Comparison of ENCODE assay signal across 8 mouse cellular contexts in the genomic region with DNA sequence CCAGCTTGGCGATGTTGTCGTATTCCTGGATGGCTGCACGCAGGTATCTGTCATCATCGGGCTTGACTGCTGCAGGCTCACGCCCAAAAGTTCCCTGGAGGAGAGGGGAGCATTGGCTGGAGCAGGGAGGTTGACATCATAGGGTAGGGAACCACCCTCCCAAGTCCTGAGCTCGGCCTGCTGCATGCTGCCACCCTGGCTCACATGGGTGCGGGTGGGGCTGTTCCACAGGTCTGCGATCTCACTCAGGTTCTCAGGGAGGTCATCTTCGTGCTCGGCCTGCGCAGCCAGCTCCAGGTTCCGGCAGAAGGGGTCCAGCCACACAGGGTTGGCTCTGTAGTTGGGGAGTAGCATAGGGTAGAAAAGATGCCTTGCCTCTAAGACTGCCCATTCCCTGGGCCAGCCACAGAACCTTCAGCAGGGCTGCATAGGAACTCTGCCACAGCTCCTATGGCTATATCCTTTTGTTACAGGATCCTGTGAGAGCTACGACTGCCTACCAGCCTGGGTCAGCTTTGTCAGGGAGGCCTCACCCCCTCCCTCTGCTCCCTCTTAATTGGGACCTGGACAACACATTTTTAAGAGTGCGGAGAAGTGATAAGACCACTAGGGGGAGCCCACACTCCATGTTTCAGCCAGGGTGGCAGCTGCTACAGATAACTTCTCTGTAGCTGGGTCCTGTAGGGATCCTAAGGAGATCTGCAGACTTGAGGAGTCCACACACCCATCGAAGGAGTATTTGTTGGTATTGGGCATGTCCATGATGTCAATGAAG. TPM values are rescaled to one million over a fixed set of nuclear protein-coding genes. Genes with fewer than 3 reads are reported as not detected.
A peak's percentile ranks its signal among the peaks of the same experiment; 100 is the strongest.
DNase-seq lines count a peak whose midpoint lies in the region; ATAC-seq and TF ChIP-seq lines count a peak whose summit lies in the region.

No protein-coding gene starts in this region.

- peak; percentile 90 for TF ChIP-seq CTCF in liver, embryonic 14.5 days (IDR thresholded peaks at IDR 0.05; ENCODE audit: low read depth)
- TF ChIP-seq CTCF in stomach, postnatal 0 days (IDR thresholded peaks at IDR 0.05; ENCODE audit: low read depth) = peak; percentile 96

- no peak overlapping the region for H3K4me3 ChIP-seq in embryonic facial prominence, embryonic 14.5 days (ENCODE audit: low read depth, low read length)
- no peak overlapping the region for H3K4me3 ChIP-seq in liver, embryonic 14.5 days (ENCODE audit: insufficient read depth in 1 of 2, low read depth in 2 of 2, low read length in 2 of 2)
- no peak overlapping the region for H3K4me3 ChIP-seq in neural tube, embryonic 12.5 days
- no peak overlapping the region for H3K4me3 ChIP-seq in stomach, postnatal 0 days (ENCODE audit: low read depth, low read length)

- no peaks in the 10 kb centered on the region for H3K9me3 ChIP-seq in embryonic facial prominence, embryonic 14.5 days (ENCODE audit: control insufficient read depth, low read length)
- no peaks in the 10 kb centered on the region for H3K9me3 ChIP-seq in liver, embryonic 14.5 days (ENCODE audit: control insufficient read depth, low read length)
- H3K9me3 ChIP-seq in neural tube, embryonic 12.5 days = no peaks in the 10 kb centered on the region
- no peaks in the 10 kb centered on the region for H3K9me3 ChIP-seq in stomach, postnatal 0 days (ENCODE audit: control insufficient read depth, low read length)

- peaks cover 30% of the 10 kb centered on the region for H3K36me3 ChIP-seq in embryonic facial prominence, embryonic 14.5 days (ENCODE audit: control insufficient read depth, insufficient read depth, low read length)
- peaks cover 12% of the 10 kb centered on the region for H3K36me3 ChIP-seq in liver, embryonic 14.5 days (replicated peaks; ENCODE audit: control insufficient read depth, insufficient read depth, low read depth)
- H3K36me3 ChIP-seq in neural tube, embryonic 12.5 days = peaks cover 34% of the 10 kb centered on the region
- peaks cover 22% of the 10 kb centered on the region for H3K36me3 ChIP-seq in stomach, postnatal 0 days (ENCODE audit: control insufficient read depth, insufficient read depth, low read length)

- H3K27ac ChIP-seq in embryonic facial prominence, embryonic 14.5 days (replicated peaks; ENCODE audit: low read depth, low read length) = no peak overlapping the region
- H3K27ac ChIP-seq in liver, embryonic 14.5 days = no peak overlapping the region
- no peak overlapping the region for H3K27ac ChIP-seq in neural tube, embryonic 12.5 days
- 0 out of 2 replicates have a peak overlapping the region, but pooled peaks have one; percentile 24 for H3K27ac ChIP-seq in stomach, postnatal 0 days (replicated peaks)

- peak; percentile 66 to 78 for DNase-seq in adrenal gland, postnatal 36 days
- peak; percentile 83 for DNase-seq in embryonic facial prominence, embryonic 14.5 days (ENCODE audit: low spot score)
- DNase-seq in heart, adult 8-10 months (ENCODE audit: low spot score) = peak; percentile 77
- DNase-seq in kidney, adult 9 months = peak; percentile 79
- peak; percentile 48 to 56 (median 52) for DNase-seq in liver, embryonic 14.5 days (ENCODE audit: low read depth in 3 of 3, low spot score in 3 of 3)
- DNase-seq in stomach, postnatal 0 days (ENCODE audit: low spot score) = peak; percentile 83

- H3K9ac ChIP-seq in embryonic facial prominence, embryonic 14.5 days (ENCODE audit: low read depth, low read length) = no peak overlapping the region
- H3K9ac ChIP-seq in liver, embryonic 14.5 days (replicated peaks) = no peak overlapping the region
- H3K9ac ChIP-seq in neural tube, embryonic 12.5 days = no peak overlapping the region
- no peak overlapping the region for H3K9ac ChIP-seq in stomach, postnatal 0 days (ENCODE audit: low read length)

- TF ChIP-seq EP300 in liver, embryonic 14.5 days (IDR thresholded peaks at IDR 0.05; ENCODE audit: low read depth) = no peak
- no peak for TF ChIP-seq EP300 in stomach, postnatal 0 days (optimal IDR thresholded peaks at IDR 0.05)

- ATAC-seq in CD4-positive, CD25-positive, alpha-beta regulatory T cell, adult 4 months = peak; percentile 89
- peak; percentile 84 for ATAC-seq in embryonic facial prominence, embryonic 14.5 days (ENCODE audit: low read depth)
- ATAC-seq in liver, embryonic 14.5 days (ENCODE audit: insufficient read depth) = peak; percentile 65; the same call in 1 of the 2 replicates
- ATAC-seq in neural tube, embryonic 12.5 days (ENCODE audit: low FRiP score, low read depth) = peak; percentile 73
- peak; percentile 75 for ATAC-seq in stomach, postnatal 0 days (ENCODE audit: low FRiP score, low TSS enrichment)

- H3K27me3 ChIP-seq in embryonic facial prominence, embryonic 14.5 days (replicated peaks; ENCODE audit: control insufficient read depth, insufficient read depth, low read length) = no peaks in the 10 kb centered on the region
- no peaks in the 10 kb centered on the region for H3K27me3 ChIP-seq in liver, embryonic 14.5 days (ENCODE audit: control insufficient read depth, insufficient read depth, low read length)
- H3K27me3 ChIP-seq in neural tube, embryonic 12.5 days (replicated peaks) = no peaks in the 10 kb centered on the region
- H3K27me3 ChIP-seq in stomach, postnatal 0 days (ENCODE audit: control insufficient read depth, insufficient read depth, low read length) = no peaks in the 10 kb centered on the region

- H3K4me2 ChIP-seq in embryonic facial prominence, embryonic 14.5 days (ENCODE audit: low read depth, low read length) = no peak overlapping the region
- no peak overlapping the region for H3K4me2 ChIP-seq in liver, embryonic 14.5 days (ENCODE audit: low read depth)
- H3K4me2 ChIP-seq in neural tube, embryonic 12.5 days (replicated peaks) = no peak overlapping the region
- H3K4me2 ChIP-seq in stomach, postnatal 0 days (replicated peaks; ENCODE audit: low read depth) = no peak overlapping the region

- no peaks in the 10 kb centered on the region for H3K4me1 ChIP-seq in embryonic facial prominence, embryonic 14.5 days (ENCODE audit: control insufficient read depth, insufficient read depth, low read length)
- H3K4me1 ChIP-seq in liver, embryonic 14.5 days (replicated peaks; ENCODE audit: control insufficient read depth in 2 of 2, insufficient read depth in 2 of 2, low read length in 1 of 2) = no peaks in the 10 kb centered on the region
- H3K4me1 ChIP-seq in neural tube, embryonic 12.5 days = no peaks in the 10 kb centered on the region
- no peaks in the 10 kb centered on the region for H3K4me1 ChIP-seq in stomach, postnatal 0 days (replicated peaks; ENCODE audit: control insufficient read depth, insufficient read depth)

- WGBS in embryonic facial prominence, embryonic 14.5 days = 65% methylated on average over 15 of the region's 15 CpGs
- WGBS in liver, embryonic 14.5 days (ENCODE audit: insufficient replicate concordance) = 56% methylated on average over 15 of the region's 15 CpGs
- WGBS in neural tube, embryonic 12.5 days = 71% methylated on average over 15 of the region's 15 CpGs
- WGBS in stomach, postnatal 0 days = 53% methylated on average over 15 of the region's 15 CpGs

RNA-seq across cellular contexts. Expression of a gene that starts 27.6 kb away (rescaled TPM):
- 100 to 1,000 TPM in 1 of 2 experiments, 10 to 100 TPM in 1; 89.0 to 427 TPM for polyA plus RNA-seq in CD4-positive, CD25-positive, alpha-beta regulatory T cell, adult 4 months (2017; shearing (Covaris generic))
- total RNA-seq in adrenal gland, postnatal 36 days (2021) = 1,000 to 10,000 TPM; 1,035 to 1,192 TPM
- polyA plus RNA-seq in embryonic facial prominence, embryonic 14.5 days (2014; fragmentation: Nextera tagmentation; extraction: Ambion mirVana) = 124 and 134 TPM in 2 replicates
- total RNA-seq in heart, adult 8-10 months (2022) = 1,000 to 10,000 TPM; 1,268 to 1,360 (median 1,315) TPM
- 146 and 172 TPM in 2 replicates for polyA plus RNA-seq in liver, embryonic 14.5 days (2012; rRNA removed)
- 45.6 and 46.0 TPM in 2 replicates for polyA plus RNA-seq in liver, embryonic 14.5 days (2014; fragmentation: Nextera tagmentation; extraction: Ambion mirVana)
- polyA plus RNA-seq in neural tube, embryonic 12.5 days (2016; fragmentation: Nextera tagmentation; extraction: Ambion mirVana) = 101 and 109 TPM in 2 replicates
- 128 and 129 TPM in 2 replicates for polyA plus RNA-seq in stomach, postnatal 0 days (2015; fragmentation: Nextera tagmentation; extraction: Ambion mirVana)

RNA-seq across cellular contexts. Expression of a gene that starts 41.6 kb away (rescaled TPM):
- polyA plus RNA-seq in CD4-positive, CD25-positive, alpha-beta regulatory T cell, adult 4 months (2017; shearing (Covaris generic)) = 100 to 1,000 TPM; 171 to 206 TPM
- 10 to 100 TPM; 10.0 to 16.9 TPM for total RNA-seq in adrenal gland, postnatal 36 days (2021)
- 5.5 and 6.6 TPM in 2 replicates for polyA plus RNA-seq in embryonic facial prominence, embryonic 14.5 days (2014; fragmentation: Nextera tagmentation; extraction: Ambion mirVana)
- 10 to 100 TPM; 11.2 to 19.9 (median 15.0) TPM for total RNA-seq in heart, adult 8-10 months (2022)
- polyA plus RNA-seq in liver, embryonic 14.5 days (2012; rRNA removed) = 6.9 and 8.8 TPM in 2 replicates
- 6.2 and 6.6 TPM in 2 replicates for polyA plus RNA-seq in liver, embryonic 14.5 days (2014; fragmentation: Nextera tagmentation; extraction: Ambion mirVana)
- 2.2 and 3.5 TPM in 2 replicates for polyA plus RNA-seq in neural tube, embryonic 12.5 days (2016; fragmentation: Nextera tagmentation; extraction: Ambion mirVana)
- 4.2 and 4.3 TPM in 2 replicates for polyA plus RNA-seq in stomach, postnatal 0 days (2015; fragmentation: Nextera tagmentation; extraction: Ambion mirVana)

Comparison
In these comparisons a context has a peak if more than half of its experiments do, and no peak if none do; other contexts are left out.
1. RNA of a gene that starts 41.6 kb away (polyA plus RNA-seq): 171 to 206 TPM in CD4-positive, CD25-positive, alpha-beta regulatory T cell, adult 4 months; 6.2 to 8.8 TPM in liver, embryonic 14.5 days, 5.5 to 6.6 TPM in embryonic facial prominence, embryonic 14.5 days, 4.2 to 4.3 TPM in stomach, postnatal 0 days and 2.2 to 3.5 TPM in neural tube, embryonic 12.5 days; every median in the first group is over 10 times any median in the second.
2. Peak in every context shown above with its lines, with median percentiles within 50 percentile points of each other: ATAC-seq and DNase-seq.